16 mouse cellular contexts compared by ENCODE assay signal in the genomic region with DNA sequence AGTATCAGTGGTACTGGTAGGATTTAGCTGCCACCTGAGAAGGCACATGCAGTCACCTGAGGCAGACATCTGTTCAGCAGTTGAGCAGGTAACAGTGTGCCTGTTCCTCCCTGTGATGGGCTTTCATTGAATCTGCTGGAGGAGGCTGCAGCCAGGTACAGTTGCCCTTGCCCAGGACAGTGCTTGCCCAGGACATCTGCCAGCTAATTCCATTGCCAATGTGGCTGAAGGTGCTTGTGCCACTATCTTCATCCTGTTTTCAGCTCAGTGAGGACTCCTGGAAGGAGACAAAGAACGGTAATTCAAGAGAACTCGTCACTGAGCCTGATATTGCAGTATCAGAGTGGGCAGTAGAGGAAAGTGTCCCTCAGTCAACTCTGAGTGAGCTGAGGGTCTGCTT.
"Had no signal": no experiment of that assay in that cellular context is flagged by ENCODE, and none has a peak within 500 bp of the region (broad histone marks: within the 10 kb centered on the region; RNA-seq: fewer than 3 reads in every experiment).

No protein-coding gene starts in this region.

- DNase-seq: lung, embryonic 14.5 days; lung, postnatal 4 days; midbrain, embryonic 14.5 days; retina, postnatal 1 day; right cerebral cortex, postnatal 25 days; right cerebral cortex, postnatal 4 days; spleen, adult 18-20 months; thymus, adult 18-20 months; thymus, postnatal 14 days; thymus, postnatal 36 days had no signal

- H3K27ac ChIP-seq: midbrain, embryonic 10.5 days; midbrain, embryonic 12.5 days; neural tube, embryonic 13.5 days; neural tube, embryonic 15.5 days had no signal

- H3K9ac ChIP-seq: lung, embryonic 14.5 days; midbrain, embryonic 12.5 days; neural tube, embryonic 13.5 days; neural tube, embryonic 15.5 days had no signal

- H3K4me2 ChIP-seq: lung, embryonic 14.5 days; midbrain, embryonic 12.5 days; neural tube, embryonic 13.5 days; neural tube, embryonic 15.5 days had no signal

- ATAC-seq: midbrain, embryonic 16.5 days had no signal

- H3K27me3 ChIP-seq: midbrain, embryonic 12.5 days; neural tube, embryonic 13.5 days; neural tube, embryonic 15.5 days had no signal

- H3K9me3 ChIP-seq: midbrain, embryonic 10.5 days; midbrain, embryonic 12.5 days; neural tube, embryonic 13.5 days; neural tube, embryonic 15.5 days had no signal

- H3K4me3 ChIP-seq: midbrain, embryonic 10.5 days; midbrain, embryonic 12.5 days; myocyte; neural tube, embryonic 13.5 days; neural tube, embryonic 15.5 days had no signal

- H3K4me1 ChIP-seq: neural tube, embryonic 13.5 days had no signal

- H3K36me3 ChIP-seq: midbrain, embryonic 10.5 days; midbrain, embryonic 12.5 days; neural tube, embryonic 13.5 days; neural tube, embryonic 15.5 days had no signal
